Mouse (Mus musculus): ENCODE measurements around the gene Dnajb14. TPM values are rescaled to one million over a fixed set of nuclear protein-coding genes. Genes with fewer than 3 reads are reported as not detected.

The Dnajb14 gene
- total and polyA plus RNA-seq, 2 experiments: 2.2 to 5.9 TPM

- Histone ChIP-seq H3K79me2 (ENCODE audit: control insufficient read depth, insufficient read depth, low read length) (peaks cover 8% of the 10 kb centered on the region; the same call in 1 of the 2 replicates), H3K4me3 (ENCODE audit: insufficient read depth, low read depth, low read length) (no peak overlapping the region), H3K4me1 (ENCODE audit: control insufficient read depth, insufficient read depth, low read length) (peaks cover 6% of the 10 kb centered on the region; the same call in 1 of the 2 replicates), H3K36me3 (ENCODE audit: control insufficient read depth, insufficient read depth, low read length) (peaks cover 21% of the 10 kb centered on the region), H3K9ac (ENCODE audit: low read depth, low read length) (no peak overlapping the region), H3K27me3 (ENCODE audit: control insufficient read depth, insufficient read depth, low read length) (no peaks in the 10 kb centered on the region), H3K27ac (replicated peaks; ENCODE audit: insufficient read depth, low read depth, low read length) (no peak overlapping the region)
- no peak for TF ChIP-seq CTCF (IDR thresholded peaks at IDR 0.05; ENCODE audit: low read depth, low read length)
- no peak for TF ChIP-seq POLR2A (IDR thresholded peaks at IDR 0.05; ENCODE audit: extremely low read depth, insufficient read depth, low read length)
- DNase-seq (ENCODE audit: extremely low read depth, low read depth, low spot score): no peak
- 93% methylated on average over 4 of the region's 4 CpGs for WGBS
Observed at GRCm38 (mm10) chr3:137920594-137920993, 53.1 kb downstream of the Dnajb14 start.

DNA sequence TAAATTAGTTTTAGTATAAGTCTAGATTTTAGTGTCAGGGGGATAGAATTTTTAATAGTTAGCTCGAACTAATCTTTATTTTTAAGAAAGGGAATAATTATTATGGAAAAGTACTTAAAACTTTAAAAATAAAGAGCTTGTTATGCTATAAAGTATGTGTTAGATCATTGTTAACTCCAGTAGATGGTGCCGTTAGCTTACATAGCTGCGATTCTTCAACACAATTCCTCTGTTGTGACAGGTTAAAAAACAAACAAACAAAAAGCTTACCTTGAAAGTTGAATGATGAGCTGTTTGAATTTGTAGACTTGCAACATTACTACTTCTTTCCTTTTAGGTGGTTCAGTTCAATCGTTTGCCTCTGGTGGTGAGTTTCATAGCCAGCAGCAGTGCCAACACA is 59.5 kb downstream of the Dnajb14 start:
- peaks cover 34% of the 10 kb centered on the region for H3K36me3 ChIP-seq (ENCODE audit: control insufficient read depth, insufficient read depth, low read length)
- WGBS: 93% methylated on average over 4 of the region's 4 CpGs
- no peak overlapping the region for H3K4me3 ChIP-seq (ENCODE audit: insufficient read depth, low read depth, low read length)
- H3K27ac ChIP-seq (replicated peaks; ENCODE audit: insufficient read depth, low read depth, low read length): no peak overlapping the region
- H3K79me2 ChIP-seq (ENCODE audit: control insufficient read depth, insufficient read depth, low read length): no peaks in the 10 kb centered on the region
- TF ChIP-seq CTCF (IDR thresholded peaks at IDR 0.05; ENCODE audit: low read depth, low read length): no peak
- no peak for TF ChIP-seq POLR2A (IDR thresholded peaks at IDR 0.05; ENCODE audit: extremely low read depth, insufficient read depth, low read length)
- no peak for DNase-seq (ENCODE audit: extremely low read depth, low read depth, low spot score)
- no peaks in the 10 kb centered on the region for H3K4me1 ChIP-seq (ENCODE audit: control insufficient read depth, insufficient read depth, low read length)
- no peak overlapping the region for H3K9ac ChIP-seq (ENCODE audit: low read depth, low read length)
- H3K27me3 ChIP-seq (ENCODE audit: control insufficient read depth, insufficient read depth, low read length): no peaks in the 10 kb centered on the region

- no peak for DNase-seq (ENCODE audit: extremely low read depth, low read depth, low spot score)
- no peaks in the 10 kb centered on the region for H3K4me1 ChIP-seq (ENCODE audit: control insufficient read depth, insufficient read depth, low read length)
- H3K9ac ChIP-seq (ENCODE audit: low read depth, low read length): no peak overlapping the region
- H3K79me2 ChIP-seq (ENCODE audit: control insufficient read depth, insufficient read depth, low read length): no peaks in the 10 kb centered on the region
- H3K36me3 ChIP-seq (ENCODE audit: control insufficient read depth, insufficient read depth, low read length): peaks cover 21% of the 10 kb centered on the region; the same call in 1 of the 2 replicates
- TF ChIP-seq POLR2A (IDR thresholded peaks at IDR 0.05; ENCODE audit: extremely low read depth, insufficient read depth, low read length) (no peak), CTCF (IDR thresholded peaks at IDR 0.05; ENCODE audit: low read depth, low read length) (no peak)
- H3K4me3 ChIP-seq (ENCODE audit: insufficient read depth, low read depth, low read length): no peak overlapping the region
- no peak overlapping the region for H3K27ac ChIP-seq (replicated peaks; ENCODE audit: insufficient read depth, low read depth, low read length)
- H3K27me3 ChIP-seq (ENCODE audit: control insufficient read depth, insufficient read depth, low read length): no peaks in the 10 kb centered on the region
- WGBS: 81% methylated on average over 3 of the region's 3 CpGs
Observed at GRCm38 (mm10) chr3:137929940-137930339, 62.5 kb downstream of the Dnajb14 start.

GRCm38 (mm10) chr3:137932748-137933147 is 65.3 kb downstream of the Dnajb14 start:
- DNase-seq (ENCODE audit: extremely low read depth, low read depth, low spot score): no peak
- Histone ChIP-seq H3K79me2 (ENCODE audit: control insufficient read depth, insufficient read depth, low read length) (no peaks in the 10 kb centered on the region), H3K36me3 (ENCODE audit: control insufficient read depth, insufficient read depth, low read length) (peaks cover 5% of the 10 kb centered on the region; the same call in 1 of the 2 replicates), H3K9ac (ENCODE audit: low read depth, low read length) (no peak overlapping the region), H3K27ac (replicated peaks; ENCODE audit: insufficient read depth, low read depth, low read length) (no peak overlapping the region), H3K4me3 (ENCODE audit: insufficient read depth, low read depth, low read length) (no peak overlapping the region), H3K27me3 (ENCODE audit: control insufficient read depth, insufficient read depth, low read length) (no peaks in the 10 kb centered on the region), H3K4me1 (ENCODE audit: control insufficient read depth, insufficient read depth, low read length) (no peaks in the 10 kb centered on the region)
- TF ChIP-seq POLR2A (IDR thresholded peaks at IDR 0.05; ENCODE audit: extremely low read depth, insufficient read depth, low read length) (no peak), CTCF (IDR thresholded peaks at IDR 0.05; ENCODE audit: low read depth, low read length) (no peak)
- 80% methylated on average over 7 of the region's 7 CpGs for WGBS

DNA sequence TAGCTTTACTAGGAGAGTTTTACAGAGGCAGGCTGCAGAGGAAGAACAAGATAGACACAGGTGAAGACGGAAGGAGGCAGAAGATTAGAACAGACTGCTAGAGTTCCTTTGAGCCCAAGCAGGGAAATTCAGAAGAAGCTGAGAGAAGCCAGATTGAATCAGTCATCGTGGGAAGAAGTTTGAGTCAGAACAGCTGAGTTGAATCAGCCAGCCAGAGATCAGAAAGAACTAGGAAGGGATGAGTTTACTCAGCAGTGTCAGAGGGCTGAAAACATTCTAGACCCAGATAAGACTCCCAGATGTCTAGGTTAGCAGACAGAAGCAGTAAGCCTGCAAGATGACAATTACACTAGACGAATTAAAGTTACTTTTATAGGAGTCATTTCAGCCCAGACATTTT is 66.5 kb downstream of the Dnajb14 start:
- Histone ChIP-seq H3K36me3 (ENCODE audit: control insufficient read depth, insufficient read depth, low read length) (peaks cover 4% of the 10 kb centered on the region; the same call in 1 of the 2 replicates), H3K27ac (replicated peaks; ENCODE audit: insufficient read depth, low read depth, low read length) (no peak overlapping the region), H3K79me2 (ENCODE audit: control insufficient read depth, insufficient read depth, low read length) (no peaks in the 10 kb centered on the region), H3K27me3 (ENCODE audit: control insufficient read depth, insufficient read depth, low read length) (no peaks in the 10 kb centered on the region), H3K4me3 (ENCODE audit: insufficient read depth, low read depth, low read length) (no peak overlapping the region), H3K9ac (ENCODE audit: low read depth, low read length) (no peak overlapping the region), H3K4me1 (ENCODE audit: control insufficient read depth, insufficient read depth, low read length) (no peaks in the 10 kb centered on the region)
- WGBS: 77% methylated on average over 3 of the region's 3 CpGs
- TF ChIP-seq CTCF (IDR thresholded peaks at IDR 0.05; ENCODE audit: low read depth, low read length): no peak
- no peak for TF ChIP-seq POLR2A (IDR thresholded peaks at IDR 0.05; ENCODE audit: extremely low read depth, insufficient read depth, low read length)
- DNase-seq (ENCODE audit: extremely low read depth, low read depth, low spot score): no peak

- H3K4me1 ChIP-seq (ENCODE audit: control insufficient read depth, insufficient read depth, low read length): no peaks in the 10 kb centered on the region
- no peaks in the 10 kb centered on the region for H3K27me3 ChIP-seq (ENCODE audit: control insufficient read depth, insufficient read depth, low read length)
- H3K9ac ChIP-seq (ENCODE audit: low read depth, low read length): no peak overlapping the region
- no peak for TF ChIP-seq CTCF (IDR thresholded peaks at IDR 0.05; ENCODE audit: low read depth, low read length)
- no peak overlapping the region for H3K4me3 ChIP-seq (ENCODE audit: insufficient read depth, low read depth, low read length)
- 77% methylated on average over 5 of the region's 5 CpGs for WGBS
- DNase-seq (ENCODE audit: extremely low read depth, low read depth, low spot score): no peak
- H3K36me3 ChIP-seq (ENCODE audit: control insufficient read depth, insufficient read depth, low read length): peaks cover 2% of the 10 kb centered on the region; the same call in 1 of the 2 replicates
- H3K79me2 ChIP-seq (ENCODE audit: control insufficient read depth, insufficient read depth, low read length): no peaks in the 10 kb centered on the region
- H3K27ac ChIP-seq (replicated peaks; ENCODE audit: insufficient read depth, low read depth, low read length): no peak overlapping the region
Observed at GRCm38 (mm10) chr3:137935570-137936525, 68.4 kb downstream of the Dnajb14 start.

All from liver, adult 2 months (tissue).